ENCODE assay signal across 33 mouse cellular contexts in the genomic region with DNA sequence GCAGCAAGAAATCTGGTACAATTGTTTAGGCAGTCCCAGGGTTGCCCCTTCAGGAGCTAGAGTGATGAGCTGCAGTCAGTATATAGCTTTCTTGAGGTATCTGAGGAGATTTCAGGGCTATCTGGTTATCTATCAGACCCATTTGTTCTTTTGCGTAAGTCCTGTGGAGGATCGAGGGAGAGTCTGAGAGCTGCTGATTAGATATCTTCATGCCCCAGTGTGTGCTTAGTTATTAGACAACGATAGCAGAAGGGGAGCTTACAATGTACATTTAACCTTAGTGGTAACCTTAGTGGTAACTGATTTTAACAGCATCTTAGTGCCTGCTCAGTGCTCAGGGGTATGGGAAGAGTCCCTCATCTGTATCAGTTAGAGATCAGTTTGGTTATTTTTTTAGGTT. TPM values are rescaled to one million over a fixed set of nuclear protein-coding genes. Genes with fewer than 3 reads are reported as not detected.
A peak's percentile ranks its signal among the peaks of the same experiment; 100 is the strongest.
DNase-seq lines count a peak whose midpoint lies in the region; ATAC-seq and TF ChIP-seq lines count a peak whose summit lies in the region.
"Had no signal": no experiment of that assay in that cellular context is flagged by ENCODE, and none has a peak within 500 bp of the region (broad histone marks: within the 10 kb centered on the region; RNA-seq: fewer than 3 reads in every experiment).

No protein-coding gene starts in this region.

- peak; percentile 61 to 76 for TF ChIP-seq EP300 in MEL (IDR thresholded peaks at IDR 0.05; ENCODE audit: low read depth in 1 of 2, low read length in 2 of 2)

- no peaks in the 10 kb centered on the region for H3K9me3 ChIP-seq in MEL (replicated peaks; ENCODE audit: insufficient read depth, low read length)
- no peaks in the 10 kb centered on the region for H3K9me3 ChIP-seq in liver, embryonic 13.5 days (replicated peaks)
- H3K9me3 ChIP-seq: heart, embryonic 12.5 days; limb, embryonic 12.5 days had no signal

- H3K27ac ChIP-seq in MEL (ENCODE audit: control insufficient read depth, low read depth, low read length), result no peak overlapping the region
- H3K27ac ChIP-seq in liver, embryonic 13.5 days, result no peak overlapping the region
- H3K27ac ChIP-seq: layer of hippocampus, adult 2 months; left cerebral cortex, adult 2 months; limb, embryonic 12.5 days had no signal

- peaks cover 3% of the 10 kb centered on the region in 2 experiments for H3K27me3 ChIP-seq in MEL (ENCODE audit: control insufficient read depth in 1 of 2, insufficient read depth in 2 of 2, low read length in 2 of 2)
- peaks cover 24% of the 10 kb centered on the region for H3K27me3 ChIP-seq in liver, embryonic 13.5 days
- H3K27me3 ChIP-seq: heart, embryonic 12.5 days; limb, embryonic 12.5 days had no signal

- no peak for TF ChIP-seq POLR2A in MEL (IDR thresholded peaks at IDR 0.05; ENCODE audit: control insufficient read depth in 1 of 2, insufficient read depth in 1 of 2, low read depth in 1 of 2, low read length in 2 of 2, poor library complexity in 1 of 2)

- no peak for TF ChIP-seq RAD21 in MEL (IDR thresholded peaks at IDR 0.05; ENCODE audit: low read depth, low read length)

- H3K4me3 ChIP-seq in MEL (ENCODE audit: control insufficient read depth in 1 of 2, insufficient read depth in 1 of 2, low read depth in 2 of 2, low read length in 2 of 2), result no peak overlapping the region
- no peak overlapping the region for H3K4me3 ChIP-seq in liver, embryonic 13.5 days (replicated peaks)
- H3K4me3 ChIP-seq: heart, embryonic 12.5 days; layer of hippocampus, adult 2 months; left cerebral cortex, adult 2 months; limb, embryonic 12.5 days had no signal

- peaks cover 0 to 4% of the 10 kb centered on the region in 2 experiments; a peak in 2 of 4 replicates for H3K4me1 ChIP-seq in MEL (ENCODE audit: control insufficient read depth in 1 of 2, insufficient read depth in 2 of 2, low read length in 2 of 2)
- H3K4me1 ChIP-seq in liver, embryonic 13.5 days (replicated peaks), result peaks cover 7% of the 10 kb centered on the region
- H3K4me1 ChIP-seq: heart, embryonic 12.5 days; limb, embryonic 12.5 days had no signal

- no peak for TF ChIP-seq CTCF in MEL (IDR thresholded peaks at IDR 0.05 in 2 of 3, conservative IDR thresholded peaks at IDR 0.05 in 1 of 3; ENCODE audit: control insufficient read depth in 1 of 3, insufficient read depth in 1 of 3, low read depth in 2 of 3, low read length in 3 of 3, poor library complexity in 1 of 3, severe bottlenecking in 1 of 3)

- WGBS in liver, embryonic 13.5 days (ENCODE audit: insufficient replicate concordance), result 22% methylated on average over 3 of the region's 3 CpGs

- peak; percentile 81 for ATAC-seq in liver, embryonic 13.5 days (ENCODE audit: low read depth)
- peak; percentile 85 for ATAC-seq in megakaryocyte progenitor cell, adult 5-6 weeks (replicated peaks; ENCODE audit: poor library complexity)
- ATAC-seq in cerebellum, adult (ENCODE audit: insufficient number of reproducible peaks, low FRiP score, low TSS enrichment), result no peak
- ATAC-seq: forebrain, embryonic 14.5 days; hindbrain, embryonic 16.5 days; lung, postnatal 0 days; midbrain, embryonic 16.5 days had no signal

- H3K79me2 ChIP-seq in MEL (ENCODE audit: control insufficient read depth, insufficient read depth, low read length, poor library complexity), result no peaks in the 10 kb centered on the region

- H3K36me3 ChIP-seq in MEL (ENCODE audit: control insufficient read depth in 1 of 2, insufficient read depth in 2 of 2, low read length in 2 of 2), result 0 out of 4 replicates have a peak, but pooled peaks cover 0 to 2% of the 10 kb centered on the region in 2 experiments
- no peaks in the 10 kb centered on the region for H3K36me3 ChIP-seq in liver, embryonic 13.5 days
- H3K36me3 ChIP-seq: heart, embryonic 12.5 days; limb, embryonic 12.5 days had no signal

- no peak overlapping the region for H3K9ac ChIP-seq in MEL (ENCODE audit: control insufficient read depth, low read depth, low read length, poor library complexity, severe bottlenecking)
- H3K9ac ChIP-seq in liver, embryonic 13.5 days, result no peak overlapping the region
- H3K9ac ChIP-seq: heart, embryonic 12.5 days; limb, embryonic 12.5 days had no signal

- DNase-seq in 416B (ENCODE audit: low read depth), result peak; percentile 21
- peak; percentile 46 for DNase-seq in MEL (ENCODE audit: low read depth, low spot score)
- DNase-seq in liver, embryonic 13.5 days, result peak; percentile 15
- DNase-seq in cerebellum, adult 8-10 months, result no peak
- no peak for DNase-seq in thymus, postnatal 36 days
- DNase-seq: B cell, adult 2 months; cerebellum, adult 18-20 months; cerebellum, postnatal 25 days; gastrocnemius, postnatal 14 days; heart, adult 18-20 months; heart, postnatal 4 days; kidney, adult 18-20 months; kidney, postnatal 36 days; lung, adult 18-20 months; lung, postnatal 4 days; right cerebral cortex, adult 18-20 months; thymus, adult 2 months; thymus, postnatal 4 days had no signal

- H3K4me2 ChIP-seq in liver, embryonic 13.5 days, result no peak overlapping the region
- H3K4me2 ChIP-seq: heart, embryonic 12.5 days; limb, embryonic 12.5 days had no signal

TF ChIP-seq in MEL, 35 proteins besides CTCF, POLR2A, EP300 and RAD21:
- TF ChIP-seq POLR2AphosphoS2 (IDR thresholded peaks at IDR 0.05; ENCODE audit: low read length), result no peak
- no peak for TF ChIP-seq MXI1 (IDR thresholded peaks at IDR 0.05; ENCODE audit: low read depth, low read length)
- TF ChIP-seq CHD2 (IDR thresholded peaks at IDR 0.05; ENCODE audit: low read length), result no peak
- no peak for TF ChIP-seq ZKSCAN1 (IDR thresholded peaks at IDR 0.05; ENCODE audit: low read depth, low read length)
- peak; percentile 72 for TF ChIP-seq RCOR1 (IDR thresholded peaks at IDR 0.05; ENCODE audit: low read depth, low read length)
- peak; percentile 82 for TF ChIP-seq TCF12 (IDR thresholded peaks at IDR 0.05; ENCODE audit: low read depth, low read length)
- TF ChIP-seq ZMIZ1 (IDR thresholded peaks at IDR 0.05; ENCODE audit: low read depth, low read length), result no peak
- TF ChIP-seq JUND (IDR thresholded peaks at IDR 0.05; ENCODE audit: low read depth, low read length), result no peak
- no peak for TF ChIP-seq USF2 (IDR thresholded peaks at IDR 0.05; ENCODE audit: borderline replicate concordance in 1 of 2, insufficient read depth in 1 of 2, low read depth in 1 of 2, low read length in 2 of 2)
- no peak for TF ChIP-seq MYC (IDR thresholded peaks at IDR 0.05; ENCODE audit: low read depth, low read length)
- TF ChIP-seq SIN3A (IDR thresholded peaks at IDR 0.05; ENCODE audit: low read length), result no peak
- TF ChIP-seq POLR2AphosphoS5 (IDR thresholded peaks at IDR 0.05; ENCODE audit: borderline replicate concordance, low read depth, low read length), result no peak
- peak; percentile 72 for TF ChIP-seq GATA1 (IDR thresholded peaks at IDR 0.05; ENCODE audit: low read depth, low read length)
- TF ChIP-seq MAZ (IDR thresholded peaks at IDR 0.05; ENCODE audit: low read depth, low read length), result no peak
- TF ChIP-seq NRF1 (IDR thresholded peaks at IDR 0.05; ENCODE audit: insufficient read depth, low read depth, low read length, poor library complexity, severe bottlenecking), result no peak
- peak; percentile 47 for TF ChIP-seq TAL1 (IDR thresholded peaks at IDR 0.05; ENCODE audit: low read length)
TF ChIP-seq in MEL: peak in this region for 4.

RNA-seq across cellular contexts. Expression of gene Chrna5, which starts 15.0 kb away (rescaled TPM):
- not detected in 2 replicates for total RNA-seq in MEL (2012; rRNA removed)
- polyA plus RNA-seq in MEL (2012; ENCODE audit: insufficient read depth in 1 of 2, insufficient read length in 2 of 2, low read depth in 1 of 2, low replicate concordance in 2 of 2, missing spikeins in 1 of 2), result not detected
- 0.03 TPM in 1 of 2 replicates, not detected in the other for polyA plus RNA-seq in liver, embryonic 13.5 days (2015; fragmentation: Nextera tagmentation; extraction: Ambion mirVana)
- total RNA-seq in megakaryocyte progenitor cell, adult 5-6 weeks (2015), result not detected in 2 replicates
- total RNA-seq in megakaryocyte progenitor cell, adult 5-6 weeks (2017), result not detected in 2 replicates
- total RNA-seq: heart, adult 18-20 months; heart, postnatal 4 days; neutrophil, adult 5-6 weeks had no signal

RNA-seq across cellular contexts. Expression of gene Chrna3, which starts 30.7 kb away (rescaled TPM):
- not detected in 2 replicates for total RNA-seq in MEL (2012; rRNA removed)
- polyA plus RNA-seq in MEL (2012; ENCODE audit: insufficient read depth in 1 of 2, insufficient read length in 2 of 2, low read depth in 1 of 2, low replicate concordance in 2 of 2, missing spikeins in 1 of 2), result not detected
- polyA plus RNA-seq in liver, embryonic 13.5 days (2015; fragmentation: Nextera tagmentation; extraction: Ambion mirVana), result 0.05 TPM in 2 replicates
- total RNA-seq in megakaryocyte progenitor cell, adult 5-6 weeks (2015), result not detected in 2 replicates
- total RNA-seq in megakaryocyte progenitor cell, adult 5-6 weeks (2017), result not detected in 2 replicates
- total RNA-seq: gastrocnemius, postnatal 14 days; heart, adult 18-20 months; neutrophil, adult 5-6 weeks had no signal
- polyA plus RNA-seq: heart, postnatal 0 days had no signal

RNA-seq across cellular contexts. Expression of gene AY074887, which starts 44.8 kb away (rescaled TPM):
- total RNA-seq in MEL (2012; rRNA removed), result not detected in 2 replicates
- under 1 TPM in 1 of 2 experiments, not detected in 1; 0.32 TPM for polyA plus RNA-seq in MEL (2012; ENCODE audit: insufficient read depth in 1 of 2, insufficient read length in 2 of 2, low read depth in 1 of 2, low replicate concordance in 2 of 2, missing spikeins in 1 of 2)
- polyA plus RNA-seq in liver, embryonic 13.5 days (2015; fragmentation: Nextera tagmentation; extraction: Ambion mirVana), result 0.44 and 0.64 TPM in 2 replicates
- 0.86 TPM in 1 of 2 replicates, not detected in the other for total RNA-seq in megakaryocyte progenitor cell, adult 5-6 weeks (2015)
- 0.30 TPM in 1 of 2 replicates, not detected in the other for total RNA-seq in megakaryocyte progenitor cell, adult 5-6 weeks (2017)
- total RNA-seq: adrenal gland, postnatal 10 days; gastrocnemius, postnatal 14 days; heart, adult 18-20 months; heart, postnatal 4 days; layer of hippocampus, adult 2 months; layer of hippocampus, postnatal 14 days; left cerebral cortex, adult 2 months; left cerebral cortex, postnatal 25 days; neutrophil, adult 5-6 weeks had no signal
- polyA plus RNA-seq: thymus, adult 2 months had no signal

RNA-seq across cellular contexts. Expression of gene Psma4, which starts 45.1 kb away (rescaled TPM):
- 319 and 353 TPM in 2 replicates for total RNA-seq in MEL (2012; rRNA removed)
- 100 to 1,000 TPM; 310 to 764 TPM for polyA plus RNA-seq in MEL (2012; ENCODE audit: insufficient read depth in 1 of 2, insufficient read length in 2 of 2, low read depth in 1 of 2, low replicate concordance in 2 of 2, missing spikeins in 1 of 2)
- 203 and 226 TPM in 2 replicates for polyA plus RNA-seq in liver, embryonic 13.5 days (2015; fragmentation: Nextera tagmentation; extraction: Ambion mirVana)
- total RNA-seq in megakaryocyte progenitor cell, adult 5-6 weeks (2015), result 326 and 380 TPM in 2 replicates
- 436 and 454 TPM in 2 replicates for total RNA-seq in megakaryocyte progenitor cell, adult 5-6 weeks (2017)

RNA-seq across cellular contexts. Expression of gene Chrnb4, which starts 52.9 kb away (rescaled TPM):
- not detected in 2 replicates for total RNA-seq in MEL (2012; rRNA removed)
- under 1 TPM in 1 of 2 experiments, not detected in 1; 0.01 TPM for polyA plus RNA-seq in MEL (2012; ENCODE audit: insufficient read depth in 1 of 2, insufficient read length in 2 of 2, low read depth in 1 of 2, low replicate concordance in 2 of 2, missing spikeins in 1 of 2)
- 0.03 TPM in 1 of 2 replicates, not detected in the other for polyA plus RNA-seq in liver, embryonic 13.5 days (2015; fragmentation: Nextera tagmentation; extraction: Ambion mirVana)
- 0.10 TPM in 1 of 2 replicates, not detected in the other for total RNA-seq in megakaryocyte progenitor cell, adult 5-6 weeks (2015)
- total RNA-seq in megakaryocyte progenitor cell, adult 5-6 weeks (2017), result not detected in 2 replicates
- total RNA-seq: gastrocnemius, postnatal 14 days; left cerebral cortex, adult 2 months; neutrophil, adult 5-6 weeks had no signal
- polyA plus RNA-seq: limb, embryonic 12.5 days had no signal

Comparison
In these comparisons a context has a peak if more than half of its experiments do, and no peak if none do; other contexts are left out.
1. DNase-seq: peak in 416B (single experiment), MEL (single experiment) and liver, embryonic 13.5 days (single experiment); none in cerebellum, adult 8-10 months (single experiment) and thymus, postnatal 36 days (0 of 2).